Mouse (Mus musculus) left cerebral cortex, adult 11 months (tissue): ENCODE results near the gene Ptcd1.
"Not testable (repeated sequence)": the region's sequence is repeated elsewhere in the genome, so short reads cannot be mapped to it uniquely, and the experiment has no call there.

Source experiments
- DNase-seq: peaks from one replicate; pipeline ENCODE4 v3.0.0; 2022; ENCODE audit warnings: low spot score

Gene Ptcd1

DNA sequence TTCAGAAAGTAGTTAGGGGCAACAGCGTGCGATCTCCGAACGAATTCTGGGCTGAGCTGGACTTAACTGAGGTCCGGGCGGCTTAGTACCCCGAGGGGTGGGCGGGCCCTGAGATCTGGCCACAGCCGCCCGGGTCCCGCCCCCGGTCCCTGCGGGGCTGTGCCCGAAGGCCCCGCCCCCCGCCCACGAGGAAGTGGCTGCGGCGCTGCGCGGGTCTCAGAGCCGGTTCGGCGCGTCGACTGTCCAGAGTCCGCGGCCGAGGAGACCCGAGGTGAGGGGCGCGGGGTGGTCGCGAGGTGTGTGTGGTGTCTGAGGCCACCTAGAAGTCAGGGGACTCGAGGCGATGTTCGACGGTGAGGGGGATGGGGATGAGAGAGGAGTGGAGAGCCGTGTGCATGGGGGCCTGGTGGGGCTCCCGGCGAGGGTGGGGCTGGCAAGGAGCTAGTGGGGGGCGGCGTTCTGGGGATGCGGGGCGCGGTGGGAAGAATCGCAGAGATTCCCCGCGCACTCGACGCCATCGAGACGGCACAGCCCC is 52.8 kb downstream of the Ptcd1 start, which contains the start of gene Arpc1b:
Arpc1b (plus strand) TSS at position 145 of the 535 bp plus-strand sequence.
- DNase-seq, result no peak

DNA sequence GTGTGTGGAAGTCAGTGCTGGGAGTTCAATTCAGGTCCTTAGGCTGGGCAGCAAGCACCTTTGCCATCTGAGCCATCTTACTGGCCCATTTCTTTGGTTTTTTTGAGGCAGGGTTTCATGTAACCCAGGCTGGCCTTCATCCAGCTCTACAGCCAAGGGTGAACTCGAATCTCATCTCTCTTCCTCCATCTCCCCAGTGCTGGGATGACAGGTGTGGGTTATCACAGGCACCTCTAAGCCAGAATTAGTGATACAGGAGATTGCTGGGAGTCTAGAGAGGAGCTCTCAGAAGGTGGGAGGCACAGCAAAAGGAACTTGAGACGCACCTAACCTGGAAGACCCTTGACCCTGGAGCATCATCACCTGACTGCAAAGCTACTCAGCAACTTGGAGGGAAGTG is 53.5 kb downstream of the Ptcd1 start:
- no peak for DNase-seq

DNA sequence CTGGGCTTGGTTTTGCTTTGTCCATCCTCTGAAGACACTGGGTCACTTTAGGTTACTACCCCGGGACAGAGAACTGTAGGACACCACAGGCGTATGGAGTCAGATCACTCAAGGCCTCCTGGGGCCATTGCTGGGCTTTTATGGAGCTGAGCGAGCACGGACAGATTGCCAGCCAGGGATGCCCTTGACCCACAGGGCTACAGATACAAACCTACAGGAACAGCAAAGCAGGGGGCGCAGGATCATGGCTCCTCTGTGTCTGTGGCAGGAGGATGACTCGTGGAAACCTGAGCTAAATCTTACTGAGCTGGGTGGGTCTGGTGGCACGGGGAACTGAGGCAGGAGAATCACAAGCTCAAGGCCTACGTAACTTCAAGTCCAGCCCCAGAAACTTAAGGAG is 54.3 kb downstream of the Ptcd1 start:
- DNase-seq, result no peak

DNA sequence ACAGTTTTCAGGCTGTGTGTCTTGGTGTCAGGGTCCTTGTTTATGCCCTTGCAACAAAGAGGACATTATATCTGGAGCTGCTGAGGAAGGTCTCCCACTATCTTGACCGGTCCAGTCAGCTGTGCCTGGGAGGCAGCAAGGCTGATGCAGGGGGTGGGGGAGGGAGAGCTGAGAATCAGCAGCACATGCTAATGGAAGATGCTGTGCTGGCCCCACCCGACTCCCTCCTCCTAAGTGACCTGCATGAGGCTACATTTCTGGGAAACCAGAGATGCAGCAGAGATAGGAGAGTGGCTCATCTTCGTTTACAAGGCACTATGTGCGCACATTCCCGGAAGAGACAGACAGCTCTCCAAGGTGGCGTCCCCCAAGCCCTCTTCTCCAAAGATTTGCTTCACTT is 56.5 kb downstream of the Ptcd1 start:
- no peak for DNase-seq

DNA sequence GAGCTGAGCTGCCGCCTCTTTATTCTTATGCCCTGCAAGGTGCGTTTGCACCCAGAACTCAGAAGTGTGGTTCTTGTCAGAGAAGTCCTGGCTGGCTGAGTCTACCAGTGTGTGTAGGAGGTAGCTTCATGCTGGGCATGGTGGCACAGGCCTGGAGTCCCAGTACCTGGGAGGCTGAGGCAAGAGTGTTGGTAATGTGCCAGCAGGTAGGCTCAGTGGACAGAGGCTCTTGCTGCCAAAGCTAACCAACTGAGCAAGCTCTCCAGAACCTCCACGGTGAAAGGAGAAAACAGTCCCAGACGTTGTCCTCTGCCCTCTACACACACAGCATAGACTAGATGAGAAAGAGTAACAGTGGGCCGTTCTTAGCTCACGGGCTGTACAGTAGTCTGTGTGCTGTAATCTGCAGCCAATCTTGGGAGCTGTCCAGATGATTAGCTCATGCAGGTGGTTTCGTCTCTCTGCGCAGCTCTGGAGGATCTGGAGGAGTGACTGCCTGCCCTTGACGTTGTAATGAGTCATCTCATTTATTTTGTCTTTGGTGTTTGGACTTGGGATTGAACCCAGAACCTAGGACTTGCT is 61.1 kb downstream of the Ptcd1 start:
- no peak for DNase-seq

DNA sequence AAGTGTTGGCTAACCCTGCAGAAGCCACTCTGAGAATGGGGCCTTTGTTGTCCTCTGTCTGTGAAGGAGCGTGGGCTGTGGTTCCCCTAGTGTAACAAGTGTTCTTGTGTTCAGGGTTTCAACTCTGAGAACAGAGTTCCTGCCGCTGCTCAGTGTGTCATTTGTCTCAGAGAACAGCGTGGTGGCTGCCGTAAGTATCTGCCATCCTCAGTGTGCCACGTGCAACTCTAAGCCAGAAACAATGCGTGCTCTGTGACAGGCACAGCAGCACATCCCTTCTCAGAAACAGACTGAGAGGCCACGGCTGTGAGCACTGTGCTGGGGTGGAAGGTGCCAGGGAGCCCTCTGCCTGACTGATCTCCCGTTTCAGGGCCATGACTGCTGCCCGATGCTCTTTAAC is 62.6 kb downstream of the Ptcd1 start:
- peak; percentile 63 for DNase-seq

DNA sequence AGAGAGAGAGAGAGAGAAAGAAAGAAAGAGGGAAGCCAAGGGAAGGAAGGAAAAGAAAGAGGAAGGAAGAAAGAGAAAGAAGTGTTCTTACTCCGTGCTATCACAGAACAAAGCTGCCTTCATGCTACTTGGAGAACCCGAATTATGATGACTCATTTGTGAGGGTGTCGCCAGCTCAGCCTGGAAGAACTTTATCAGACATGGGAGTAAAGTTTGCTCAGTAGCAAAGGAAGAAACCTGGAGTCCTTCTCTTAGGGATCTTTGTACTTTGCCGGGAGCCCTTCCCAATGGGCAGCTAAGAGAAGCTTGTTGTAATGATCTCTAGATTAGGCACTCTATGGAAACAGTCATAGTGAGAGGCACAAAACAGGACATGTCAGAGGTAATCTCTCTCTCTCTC is 64.2 kb downstream of the Ptcd1 start:
- no peak for DNase-seq

DNA sequence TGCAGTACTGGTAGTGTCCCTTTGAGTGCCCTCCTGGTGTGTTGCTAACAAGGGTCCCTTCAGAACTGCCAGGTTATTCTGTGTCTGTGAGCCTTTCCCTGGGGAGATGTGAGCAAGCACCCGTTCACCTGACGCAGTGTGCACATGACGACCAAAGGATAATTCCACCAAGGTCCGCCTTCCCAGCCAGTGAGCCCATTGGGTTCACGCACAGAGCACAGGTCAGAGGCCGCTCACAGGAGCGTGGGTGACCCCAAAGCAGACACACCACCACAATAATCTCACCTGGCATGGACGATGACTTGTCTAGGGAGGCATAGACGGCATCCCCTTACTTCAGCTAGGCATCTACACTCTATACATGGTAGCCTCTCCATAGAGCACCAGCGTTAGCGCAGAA is 65.5 kb downstream of the Ptcd1 start:
- DNase-seq, result not testable (repeated sequence)

DNA sequence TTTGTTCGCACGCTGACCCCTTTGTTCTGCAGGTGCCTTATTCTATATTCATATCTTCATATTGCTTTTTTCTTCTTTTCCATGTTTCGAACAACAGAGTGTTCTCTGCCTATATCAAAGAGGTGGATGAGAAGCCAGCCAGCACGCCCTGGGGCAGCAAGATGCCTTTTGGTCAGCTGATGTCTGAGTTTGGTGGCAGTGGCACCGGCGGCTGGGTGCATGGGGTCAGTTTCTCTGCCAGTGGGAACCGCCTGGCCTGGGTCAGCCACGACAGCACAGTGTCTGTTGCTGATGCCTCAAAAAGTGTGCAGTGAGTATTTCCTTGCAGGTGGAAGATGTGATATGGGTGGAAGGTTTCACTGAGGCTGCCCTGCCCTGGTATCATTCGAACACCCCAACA is 65.9 kb downstream of the Ptcd1 start:
- no peak for DNase-seq

DNA sequence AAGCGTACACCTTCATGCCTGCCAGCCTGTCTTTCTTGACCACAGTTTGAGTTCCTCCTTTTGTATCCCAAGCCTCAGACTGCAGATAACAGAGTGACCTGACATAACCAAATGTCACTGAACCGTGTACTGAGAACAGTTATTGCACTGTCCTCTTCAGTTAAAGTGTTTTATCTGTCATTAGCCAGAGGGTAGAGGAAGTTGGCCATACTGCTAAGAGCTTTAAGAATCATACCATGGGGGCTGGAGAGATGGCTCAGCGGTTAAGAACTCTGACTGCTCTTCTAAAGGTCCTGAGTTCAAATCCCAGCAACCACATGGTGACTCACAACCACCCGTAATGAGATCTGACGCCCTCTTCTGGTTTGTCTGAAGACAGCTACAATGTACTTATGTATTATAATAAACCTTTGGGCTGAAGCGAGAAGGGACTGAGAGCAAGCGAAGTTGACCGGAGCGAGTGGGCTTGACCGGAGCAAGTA is 68.5 kb downstream of the Ptcd1 start:
- no peak for DNase-seq
